Mouse (Mus musculus) fat pad, adult 2 months (tissue): ENCODE measurements at regions not wholly inside any gene's neighbourhood (a gene's known extent, or its start where the extent isn't known, plus 50 kb on each side); places are given as distances from the start of the nearest gene placed in this dataset.

Experiments used
- DNase-seq: peaks from one replicate; pipeline ENCODE4 v3.0.0-alpha.2; 2011; ENCODE audit warnings: low read depth, low spot score; ENCODE audit errors: extremely low read depth

DNA sequence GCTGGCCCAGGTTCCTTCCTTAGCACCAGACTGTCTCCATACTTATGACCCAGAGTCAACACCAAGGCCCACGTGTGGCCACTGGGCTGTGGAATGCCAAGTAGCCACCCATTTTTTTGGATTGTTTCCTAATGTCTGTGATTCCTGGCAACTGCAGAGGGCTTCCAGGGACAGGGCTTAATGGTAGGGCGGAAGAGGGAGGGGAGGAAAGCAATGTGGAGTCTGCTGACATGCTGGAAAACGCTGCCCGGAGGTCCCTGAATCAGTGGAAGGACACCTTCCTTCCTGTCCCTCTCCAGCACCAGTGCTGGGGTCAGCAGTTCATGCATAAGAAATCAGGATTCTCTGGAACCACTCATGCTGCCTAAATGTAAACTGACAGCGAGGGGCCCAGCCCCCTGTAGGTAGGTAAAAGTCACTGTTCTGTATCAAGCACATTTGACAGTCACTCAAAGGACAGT lies 90.8 kb downstream of the Iyd start:
- no peak for DNase-seq

- DNase-seq = no peak
These were observed 93.9 kb downstream of the Iyd start for GRCm38 (mm10) chr10:3633871-3634496.

GRCm38 (mm10) chr10:3644111-3644510 lies 96.1 kb upstream of the Plekhg1 start:
- DNase-seq = no peak

GRCm38 (mm10) chr10:3645030-3645429 lies 95.1 kb upstream of the Plekhg1 start:
- no peak for DNase-seq

- DNase-seq = no peak
These were observed 93.8 kb upstream of the Plekhg1 start for GRCm38 (mm10) chr10:3646151-3646910.

DNA sequence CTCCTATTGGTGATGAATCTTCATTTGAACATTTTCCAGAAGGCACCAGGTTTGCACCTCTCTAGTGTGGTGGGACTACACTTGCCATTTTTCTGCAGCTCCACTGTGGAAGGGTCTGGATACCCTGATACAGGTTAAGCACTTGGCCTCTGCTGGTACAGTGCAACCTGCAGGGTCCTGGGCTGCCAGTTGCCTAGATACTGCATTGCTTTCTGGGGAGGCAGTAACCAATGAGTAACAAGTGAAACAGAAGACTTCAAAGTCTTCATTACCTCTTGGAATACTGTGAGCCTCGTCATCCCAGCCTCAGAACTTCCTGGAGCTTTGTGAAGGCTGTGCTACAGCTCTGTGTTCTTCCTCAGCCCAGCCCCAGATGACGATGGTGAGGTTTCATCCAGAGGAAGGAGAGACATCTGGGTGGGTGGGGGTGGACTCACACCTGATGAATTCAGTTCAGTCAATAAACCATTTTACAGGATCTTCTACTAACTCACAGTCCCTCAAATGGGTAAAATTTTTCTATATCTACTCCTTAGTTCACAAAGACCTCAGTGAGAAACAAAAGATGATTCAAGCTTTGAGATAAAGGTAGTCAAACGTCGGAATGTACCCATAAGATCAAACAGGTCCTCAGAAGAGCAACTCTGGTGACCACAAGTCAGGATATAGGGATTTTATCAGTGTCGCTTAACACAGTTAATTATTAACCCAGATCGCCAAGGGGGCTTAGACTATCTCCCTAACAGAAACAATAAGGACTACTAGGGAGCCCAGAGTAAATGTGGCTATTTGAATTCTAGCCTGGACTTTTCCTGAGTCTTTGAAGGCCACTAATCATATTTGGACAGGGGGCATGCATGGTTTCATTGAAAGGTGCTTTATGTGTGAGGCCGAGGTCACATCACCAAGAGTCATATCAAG lies 92.1 kb upstream of the Plekhg1 start:
- no peak for DNase-seq

DNA sequence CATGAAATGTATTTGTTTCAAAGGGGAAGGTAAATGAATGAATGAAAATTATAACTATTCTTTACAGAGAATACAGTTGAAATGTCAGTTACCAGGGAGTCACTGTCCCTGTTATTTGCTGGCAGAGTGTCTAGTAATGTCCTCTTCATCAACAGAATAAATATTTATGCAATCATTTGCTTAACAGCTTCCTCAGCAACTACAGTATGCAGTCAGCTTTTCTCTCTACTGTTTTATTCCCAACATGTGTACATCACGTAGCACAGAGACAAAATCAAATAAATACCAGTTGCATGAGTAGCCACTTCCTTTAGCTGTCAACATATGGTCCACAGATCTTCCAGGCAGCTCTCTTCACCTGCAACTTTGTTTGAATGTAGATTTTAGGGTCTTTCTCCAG lies 90.2 kb upstream of the Plekhg1 start:
- DNase-seq = no peak

DNA sequence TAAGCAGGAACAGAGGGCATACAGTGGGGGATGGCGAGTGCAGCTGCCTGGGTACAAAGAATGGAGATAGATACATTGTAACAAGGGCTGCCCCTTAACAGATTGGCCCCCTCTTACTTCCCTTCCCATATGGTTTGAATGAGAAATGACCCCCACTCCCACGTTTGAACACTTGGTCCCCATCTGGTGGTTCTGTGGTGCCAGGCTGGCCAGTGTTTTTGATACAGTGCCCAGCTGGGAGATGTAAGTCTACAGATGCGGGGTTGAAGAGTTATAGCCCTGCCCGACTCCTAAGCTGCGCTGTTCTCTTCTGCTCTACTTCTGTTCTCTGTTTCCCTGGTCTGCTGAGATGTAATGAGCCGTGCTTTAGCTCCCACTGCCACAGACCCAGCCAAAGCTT lies 89.6 kb upstream of the Plekhg1 start:
- no peak for DNase-seq

GRCm38 (mm10) chr10:3652522-3652921 lies 87.6 kb upstream of the Plekhg1 start:
- no peak for DNase-seq

DNA sequence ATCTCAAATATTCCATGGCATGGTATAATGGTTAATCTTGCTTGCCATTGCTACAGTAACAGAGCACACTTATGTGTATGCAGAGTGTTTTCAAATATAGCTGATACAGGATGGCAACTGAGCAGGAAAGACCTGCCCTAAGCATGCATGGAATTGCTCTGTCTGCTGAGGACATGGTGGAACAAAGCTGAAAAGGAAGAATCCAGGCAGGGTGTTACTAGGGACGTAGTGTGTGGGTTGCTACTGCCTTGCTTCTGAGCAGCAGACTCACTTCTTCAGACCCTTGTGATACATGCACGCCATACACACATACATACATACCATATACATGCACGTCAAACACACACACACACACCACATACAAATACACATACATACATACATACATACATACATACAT lies 84.1 kb upstream of the Plekhg1 start:
- no peak for DNase-seq

DNA sequence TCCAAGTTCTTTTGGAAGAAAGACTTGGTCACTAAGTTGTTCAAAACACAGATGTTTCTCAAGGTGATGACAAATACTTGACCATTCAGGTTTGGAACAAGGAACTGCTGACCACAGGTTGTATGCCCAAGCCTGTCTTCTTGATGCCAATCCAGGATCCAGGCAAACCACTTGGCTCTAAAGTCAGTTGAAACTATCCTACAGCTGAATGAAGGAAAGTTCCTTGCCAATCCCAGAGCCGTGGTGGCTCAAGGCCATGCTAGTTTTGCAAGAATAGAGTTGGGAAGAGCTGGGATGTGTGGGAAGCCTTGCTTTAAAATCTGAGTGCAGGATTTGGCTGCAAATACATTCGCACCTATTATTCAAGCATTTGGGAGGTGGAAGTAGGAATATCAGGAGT lies 78.0 kb upstream of the Plekhg1 start:
- DNase-seq = peak; percentile 78

DNA sequence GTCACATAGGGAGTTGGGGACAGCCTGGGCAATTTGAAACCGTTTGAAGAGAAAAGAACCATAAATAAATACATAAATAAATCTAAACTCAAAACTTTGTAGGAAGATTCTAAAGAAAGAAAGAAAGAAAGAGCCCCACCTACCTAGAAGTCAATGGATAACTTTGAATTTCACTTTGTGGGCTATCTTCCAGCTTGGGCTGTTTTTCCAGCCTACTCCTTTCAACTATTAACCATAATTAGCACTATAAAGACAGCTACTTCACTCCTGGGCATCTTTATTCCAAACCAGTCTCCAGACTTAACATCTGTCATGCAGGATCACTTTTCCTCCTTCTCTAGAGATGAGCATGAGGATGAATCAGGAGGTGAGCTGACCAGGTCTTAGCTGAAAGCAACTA lies 77.6 kb upstream of the Plekhg1 start:
- DNase-seq = no peak

DNA sequence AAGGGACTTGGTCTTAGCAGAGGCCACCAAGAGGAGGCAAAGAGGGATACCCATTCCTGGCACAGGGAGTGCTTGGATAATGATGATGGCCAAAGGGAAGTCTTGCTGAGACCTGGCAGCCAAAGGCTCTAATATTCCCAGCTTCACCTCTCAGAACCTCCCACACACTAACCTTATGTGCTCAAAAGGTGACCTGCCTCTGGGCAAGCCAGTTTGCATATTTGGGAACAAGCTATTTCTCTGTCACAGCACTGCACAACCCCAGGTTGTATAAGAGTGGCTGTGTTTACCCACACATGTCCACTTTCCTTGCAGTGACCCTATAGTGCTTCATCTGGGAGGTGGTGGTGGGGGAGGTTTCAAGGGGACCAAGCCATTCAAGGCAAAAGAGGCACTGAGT lies 76.9 kb upstream of the Plekhg1 start:
- peak; percentile 75 for DNase-seq

DNA sequence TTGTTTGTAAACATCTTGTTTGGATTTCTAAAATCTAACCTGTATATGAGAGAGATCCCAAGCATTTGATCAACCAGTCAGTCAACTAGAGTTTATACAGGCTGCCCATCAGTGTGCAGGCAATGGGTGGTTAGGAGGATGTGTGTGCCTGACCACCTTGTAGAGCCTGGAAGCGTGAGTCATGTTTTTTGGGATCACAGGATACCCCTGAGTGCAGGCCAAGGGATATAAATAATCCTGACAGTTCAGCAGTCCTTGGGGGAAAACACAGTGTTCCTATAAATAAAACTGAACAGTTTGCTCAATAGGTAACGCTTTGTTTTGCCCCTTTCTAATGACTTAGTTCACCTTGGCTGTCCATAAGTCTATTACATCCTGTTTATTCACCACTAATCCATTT lies 55.7 kb upstream of the Plekhg1 start:
- DNase-seq = no peak
